In genomic region chr9:42848061-42848460, GRCm38 (mm10) we compare ENCODE assay signal across 23 mouse cellular contexts.
A peak's percentile ranks its signal among the peaks of the same experiment; 100 is the strongest.
DNase-seq lines count a peak whose midpoint lies in the region; ATAC-seq and TF ChIP-seq lines count a peak whose summit lies in the region.
"Had no signal": no experiment of that assay in that cellular context is flagged by ENCODE, and none has a peak within 500 bp of the region (broad histone marks: within the 10 kb centered on the region; RNA-seq: fewer than 3 reads in every experiment).

No protein-coding gene starts in this region.

- peak; percentile 29 for DNase-seq in embryo, embryonic 10.5 days (ENCODE audit: low spot score)
- DNase-seq in embryo, embryonic 10 days (ENCODE audit: low spot score), result no peak
- DNase-seq in left cerebral cortex, adult 2 months (ENCODE audit: extremely low spot score in 1 of 2, low spot score in 2 of 2), result no peak
- DNase-seq in left cerebral cortex, adult 18-20 months (ENCODE audit: low spot score in 2 of 2), result no peak
- no peak for DNase-seq in spleen, postnatal 36 days (ENCODE audit: low spot score in 2 of 2)
- DNase-seq in gastrocnemius, adult 18-20 months (ENCODE audit: low spot score), result no peak
- DNase-seq: adrenal gland, postnatal 14 days; cerebellum, adult 11 months; cerebellum, postnatal 10 days; gastrocnemius, postnatal 10 days; heart, adult 11 months; kidney, postnatal 4 days; liver had no signal

- no peaks in the 10 kb centered on the region for H3K36me3 ChIP-seq in limb, embryonic 12.5 days
- H3K36me3 ChIP-seq: heart, embryonic 13.5 days; kidney, embryonic 15.5 days; midbrain, embryonic 12.5 days had no signal

- H3K9me3 ChIP-seq in limb, embryonic 12.5 days, result no peaks in the 10 kb centered on the region
- H3K9me3 ChIP-seq: heart, embryonic 13.5 days; kidney, embryonic 15.5 days; midbrain, embryonic 12.5 days had no signal

- intact Hi-C loops in left cerebral cortex, adult 2 months (cut with DNase I), result no loop called here

- no peak overlapping the region for H3K4me3 ChIP-seq in left cerebral cortex, adult 2 months
- no peak overlapping the region for H3K4me3 ChIP-seq in limb, embryonic 12.5 days (replicated peaks)
- H3K4me3 ChIP-seq: heart, embryonic 13.5 days; kidney, embryonic 15.5 days; midbrain, embryonic 12.5 days had no signal

- peak overlapping the region; percentile 13; the same call in 1 of the 2 replicates for H3K4me2 ChIP-seq in limb, embryonic 12.5 days
- H3K4me2 ChIP-seq: heart, embryonic 13.5 days; kidney, embryonic 15.5 days; midbrain, embryonic 12.5 days had no signal

- peak overlapping the region; percentile 64 for H3K27ac ChIP-seq in left cerebral cortex, adult 2 months
- H3K27ac ChIP-seq in limb, embryonic 12.5 days, result no peak overlapping the region
- H3K27ac ChIP-seq: heart, embryonic 13.5 days; kidney, embryonic 15.5 days; midbrain, embryonic 12.5 days; stomach, postnatal 0 days had no signal

- no peak overlapping the region for H3K9ac ChIP-seq in limb, embryonic 12.5 days (replicated peaks)
- H3K9ac ChIP-seq: heart, embryonic 13.5 days; kidney, embryonic 15.5 days; midbrain, embryonic 12.5 days had no signal

- H3K4me1 ChIP-seq in limb, embryonic 12.5 days (replicated peaks), result peaks cover 18% of the 10 kb centered on the region

- H3K27me3 ChIP-seq in limb, embryonic 12.5 days, result 0 out of 2 replicates have a peak, but pooled peaks cover 8% of the 10 kb centered on the region
- H3K27me3 ChIP-seq: kidney, embryonic 15.5 days; midbrain, embryonic 12.5 days had no signal

- 10% methylated on average over 9 of the region's 9 CpGs for WGBS in limb, embryonic 12.5 days

- no peak for TF ChIP-seq CTCF in left cerebral cortex, adult 2 months (IDR thresholded peaks at IDR 0.05)

- no peak for ATAC-seq in limb, embryonic 12.5 days (ENCODE audit: insufficient number of reproducible peaks, insufficient read depth, low FRiP score, low TSS enrichment, low read depth)
- ATAC-seq in inflammation-experienced regulatory T-cells, adult 6 months, result no peak
- ATAC-seq: activated CD4-positive, CD25-positive, alpha-beta regulatory T cell, adult 4 months; CD4-positive, CD25-positive, alpha-beta regulatory T cell, adult 4 months; intestine, embryonic 16.5 days; lung, postnatal 0 days had no signal
